Mouse (Mus musculus) heart, adult 8-10 months (tissue): ENCODE measurements around the gene Ttll3. TPM values are rescaled to one million over a fixed set of nuclear protein-coding genes. Genes with fewer than 3 reads are reported as not detected.

Source experiments
- DNase-seq: peaks from one replicate; pipeline ENCODE4 v3.0.0; 2022; ENCODE audit warnings: low spot score
- total RNA-seq, 4 experiments: library from RNA; stranded (reverse); gene quantifications; 2 replicates each; pipeline ENCODE4 v1.2.4; 2022

Gene Ttll3
- total RNA-seq, 4 experiments from 2014 or later = 0.44 to 1.0 (median 0.76) TPM

DNA sequence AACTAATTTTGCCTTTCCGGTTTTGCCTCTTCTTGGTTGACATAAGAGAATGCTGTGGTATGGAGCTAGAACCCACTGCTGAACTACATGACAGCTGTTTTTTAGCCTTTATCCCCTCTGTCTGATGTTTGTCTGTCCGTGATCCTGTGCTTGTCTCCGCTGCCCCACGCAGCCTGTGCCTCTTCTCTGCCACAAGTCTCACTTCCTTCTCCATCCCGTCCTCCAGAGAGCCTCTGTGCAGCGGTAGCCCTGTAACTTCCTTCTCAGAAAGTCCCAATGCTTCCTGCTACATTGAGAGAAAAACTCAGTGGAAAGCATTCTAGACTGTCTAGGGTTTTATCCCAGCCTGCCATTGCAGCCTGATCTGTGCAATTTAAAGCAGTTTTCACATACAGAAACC is 9.8 kb upstream of the Ttll3 start:
- no peak for DNase-seq

DNA sequence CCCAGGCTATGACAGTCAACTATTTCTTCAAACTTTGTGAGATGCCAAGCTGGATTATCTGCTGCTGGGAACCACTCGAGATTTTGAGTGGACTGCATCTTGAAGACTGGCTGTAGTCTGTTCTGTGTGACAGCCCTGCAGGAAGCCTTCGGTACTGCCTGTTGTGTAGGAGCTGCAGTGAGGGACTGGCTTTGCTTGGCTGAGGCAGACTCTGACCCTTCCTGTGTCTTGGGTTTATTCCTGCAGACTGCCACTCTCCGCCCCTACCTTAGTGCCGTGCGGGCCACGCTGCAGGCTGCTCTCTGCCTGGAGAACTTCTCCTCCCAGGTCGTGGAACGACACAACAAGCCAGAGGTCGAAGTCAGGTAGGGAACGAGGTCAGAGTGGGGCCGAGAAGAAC is 8.6 kb upstream of the Ttll3 start:
- DNase-seq = no peak

DNA sequence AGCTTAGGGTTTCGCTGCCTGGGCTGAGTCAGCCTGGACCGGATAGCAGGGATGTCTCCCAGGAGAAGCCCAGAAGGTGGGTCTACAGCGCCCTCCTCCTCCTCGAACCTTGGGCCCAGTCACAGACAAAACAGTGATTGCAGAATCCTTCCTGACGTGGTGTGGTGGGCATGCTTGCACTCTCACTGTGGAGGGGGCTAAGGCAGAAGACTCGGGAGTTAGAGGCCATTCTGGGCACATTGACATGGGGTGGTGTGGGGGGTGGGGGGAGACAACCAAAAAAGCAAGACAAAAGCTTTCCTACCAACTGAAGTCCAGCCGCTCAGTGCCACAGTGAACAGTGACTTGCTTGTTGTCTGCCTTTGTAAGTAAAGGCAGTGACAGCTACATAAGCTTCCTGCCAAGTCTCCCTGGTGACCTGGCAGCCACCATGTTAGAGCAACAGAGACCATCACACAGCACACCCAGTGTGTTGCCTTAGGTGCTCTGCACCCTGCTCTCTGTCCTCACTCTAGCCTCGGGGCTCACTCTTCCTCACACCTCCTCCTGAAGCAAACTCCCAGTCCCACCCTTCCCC is 4.6 kb upstream of the Ttll3 start:
- no peak for DNase-seq

DNA sequence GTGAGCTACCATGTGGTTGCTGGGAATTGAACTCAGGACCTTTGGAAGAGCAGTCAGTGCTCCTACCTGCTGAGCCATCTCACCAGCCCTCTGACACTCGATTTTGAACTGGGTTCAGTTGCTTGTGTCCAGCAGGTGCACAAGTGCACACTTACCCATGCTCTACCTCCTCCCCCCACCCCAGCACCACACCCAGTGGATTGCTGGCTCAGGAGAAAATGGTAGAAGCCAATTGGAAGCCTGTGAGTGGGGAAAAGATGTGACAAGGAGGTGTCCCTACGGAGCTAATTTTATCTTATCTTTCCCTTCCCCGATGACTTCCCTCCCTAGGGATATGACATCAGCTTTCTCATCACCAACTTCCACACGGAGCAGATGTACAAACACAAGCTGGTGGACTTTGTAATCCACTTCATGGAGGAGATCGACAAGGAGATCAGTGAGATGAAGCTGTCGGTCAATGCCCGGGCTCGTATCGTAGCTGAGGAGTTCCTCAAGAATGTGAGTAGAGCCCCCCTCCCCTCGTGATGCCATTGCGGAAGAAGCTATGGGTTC is 3.8 kb upstream of the Ttll3 start:
- no peak for DNase-seq

DNA sequence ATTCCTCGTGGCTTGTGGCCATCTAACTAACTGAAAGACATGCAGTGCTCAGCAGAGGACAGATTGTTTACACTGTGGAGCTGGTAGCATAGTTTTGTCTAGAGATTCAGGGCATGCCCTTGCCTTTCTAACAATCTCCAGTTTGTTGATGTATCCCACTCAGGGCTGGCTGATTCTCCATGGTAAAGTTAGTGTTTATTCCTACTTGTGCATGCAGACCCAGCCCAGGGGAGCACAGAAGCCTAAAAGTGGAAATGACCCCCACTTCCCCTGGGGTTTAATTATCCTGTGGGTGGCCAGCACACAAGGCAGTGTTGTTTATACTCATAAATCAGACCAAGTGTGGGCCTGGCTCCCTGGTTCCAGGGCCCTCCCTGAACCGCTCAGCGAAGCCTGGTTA is 3.0 kb upstream of the Ttll3 start:
- no peak for DNase-seq

DNA sequence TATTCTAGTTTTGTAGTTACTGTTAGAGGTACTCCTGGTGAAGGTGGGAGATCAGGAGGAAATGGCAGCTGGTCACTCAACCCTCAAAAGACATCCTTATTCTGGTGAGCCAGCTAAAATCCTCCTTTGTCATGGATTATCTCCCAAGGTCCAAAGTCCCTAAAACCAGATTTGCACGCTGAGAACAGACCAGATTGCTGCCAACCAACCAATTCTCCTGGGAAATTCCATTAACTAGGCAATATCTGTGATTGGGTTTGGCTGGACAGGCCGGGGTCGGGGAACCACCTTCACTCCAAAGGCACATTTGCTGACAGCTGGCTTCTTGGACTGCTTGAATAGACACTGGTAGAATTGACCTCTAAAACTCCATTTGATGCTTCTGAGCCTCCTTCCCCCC is 1.7 kb downstream of the Ttll3 start:
- DNase-seq = no peak

DNA sequence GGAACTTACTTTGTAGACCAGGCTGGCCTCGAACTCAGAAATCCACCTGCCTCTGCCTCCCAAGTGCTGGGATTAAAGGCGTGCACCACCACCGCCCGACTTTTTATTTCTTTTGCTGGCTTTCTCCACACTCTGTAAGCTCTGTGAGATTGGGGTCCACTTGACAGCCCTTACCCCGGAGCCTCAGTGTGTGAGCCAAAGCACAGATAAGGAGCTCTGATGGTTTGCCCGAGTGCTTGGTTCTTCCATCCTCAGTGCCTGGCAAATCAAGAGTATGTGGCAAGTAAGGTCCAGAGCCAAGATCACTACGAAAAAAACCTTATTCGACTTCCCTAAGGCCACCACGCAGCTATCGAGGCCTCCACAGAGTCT is 2.9 kb downstream of the Ttll3 start:
- DNase-seq = no peak

DNA sequence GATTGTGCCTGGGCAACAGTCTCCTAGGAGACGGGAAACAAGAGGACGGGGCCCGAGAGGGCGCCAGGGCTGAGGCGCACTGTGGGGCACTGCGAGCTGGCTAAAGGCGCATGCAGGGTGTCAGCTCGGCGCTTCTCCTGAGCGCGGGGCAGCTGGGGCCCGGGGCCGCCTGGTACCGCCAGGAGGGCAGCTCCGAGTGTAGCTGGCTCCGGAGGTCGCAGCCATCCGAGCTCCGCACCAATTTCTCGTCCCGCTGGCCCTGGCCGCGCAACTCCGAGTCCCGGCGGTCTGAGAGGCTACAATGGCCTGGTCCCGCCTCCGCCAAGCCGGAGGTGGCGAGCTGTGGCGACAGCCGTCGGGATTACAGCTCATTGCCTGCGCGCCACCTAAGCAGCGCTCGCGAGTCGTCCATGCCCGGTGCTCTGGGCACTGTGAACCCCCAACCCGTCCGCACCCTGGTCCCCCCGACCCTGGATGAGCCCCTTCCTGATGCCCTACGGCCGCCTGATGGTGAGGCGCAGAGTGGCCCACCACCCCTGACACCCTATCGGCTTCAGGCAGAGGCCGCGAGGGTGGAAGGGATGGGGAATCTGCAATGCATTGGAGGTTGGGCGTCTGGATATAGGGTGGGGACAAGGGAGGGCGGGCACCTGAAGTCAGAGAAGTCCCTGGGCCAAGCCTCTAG is 3.5 kb downstream of the Ttll3 start:
- DNase-seq = no peak

DNA sequence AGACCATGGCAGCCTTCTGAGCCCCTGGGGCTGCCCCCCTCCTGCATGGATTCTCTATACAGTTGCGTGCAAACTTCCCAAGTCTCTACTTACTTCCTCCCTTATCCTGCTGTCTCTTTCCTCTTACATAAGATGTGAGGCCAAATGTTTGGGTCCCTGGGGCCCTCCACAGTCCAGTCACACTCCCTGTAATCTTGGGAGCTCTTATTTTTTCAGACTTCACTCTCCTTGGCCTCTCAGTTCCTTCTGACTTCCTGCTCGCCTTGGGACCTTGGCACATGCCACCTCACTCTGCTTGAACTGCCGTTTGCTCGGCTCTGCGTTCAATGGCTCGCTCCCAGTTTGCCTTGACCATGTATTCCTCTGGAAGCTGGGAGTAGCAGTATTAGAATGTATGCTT is 4.9 kb downstream of the Ttll3 start:
- no peak for DNase-seq

DNA sequence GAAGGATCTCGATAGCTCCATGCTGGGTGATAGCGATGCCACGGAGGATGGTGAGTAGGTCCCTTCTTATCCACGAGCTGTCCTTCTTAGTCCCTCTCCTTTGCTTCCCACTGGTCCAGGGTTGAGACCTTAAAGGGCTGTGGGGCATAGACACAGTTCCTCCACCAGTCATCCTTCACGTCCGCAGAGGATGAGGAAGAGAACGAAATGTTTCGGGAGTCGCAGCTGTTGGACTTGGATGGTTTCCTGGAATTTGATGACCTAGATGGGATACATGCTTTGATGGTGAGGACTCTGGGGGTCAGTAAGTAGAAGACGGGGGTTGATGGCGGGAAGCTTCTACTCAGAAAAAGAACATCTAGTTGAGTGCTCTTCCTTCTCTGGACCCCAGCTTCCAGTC is 5.8 kb downstream of the Ttll3 start:
- no peak for DNase-seq

DNA sequence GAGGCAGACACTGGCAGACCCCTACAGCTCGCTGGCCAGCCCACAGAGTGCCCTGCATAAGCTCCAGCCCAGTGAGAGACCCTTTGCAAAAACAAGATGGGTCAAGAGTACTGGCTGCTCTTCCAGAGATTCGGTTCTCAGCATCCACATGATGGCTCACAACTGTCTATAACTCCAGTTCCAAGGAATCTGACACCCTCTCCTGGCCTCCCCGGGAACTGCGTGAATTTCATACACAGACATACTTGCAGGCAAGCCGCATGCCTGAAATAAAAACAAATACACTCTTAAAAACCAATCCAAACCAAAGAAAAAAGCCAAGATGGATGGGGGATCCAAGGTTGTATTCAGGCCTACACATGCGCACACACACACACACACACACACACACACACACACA is 6.4 kb downstream of the Ttll3 start:
- DNase-seq = no peak

DNA sequence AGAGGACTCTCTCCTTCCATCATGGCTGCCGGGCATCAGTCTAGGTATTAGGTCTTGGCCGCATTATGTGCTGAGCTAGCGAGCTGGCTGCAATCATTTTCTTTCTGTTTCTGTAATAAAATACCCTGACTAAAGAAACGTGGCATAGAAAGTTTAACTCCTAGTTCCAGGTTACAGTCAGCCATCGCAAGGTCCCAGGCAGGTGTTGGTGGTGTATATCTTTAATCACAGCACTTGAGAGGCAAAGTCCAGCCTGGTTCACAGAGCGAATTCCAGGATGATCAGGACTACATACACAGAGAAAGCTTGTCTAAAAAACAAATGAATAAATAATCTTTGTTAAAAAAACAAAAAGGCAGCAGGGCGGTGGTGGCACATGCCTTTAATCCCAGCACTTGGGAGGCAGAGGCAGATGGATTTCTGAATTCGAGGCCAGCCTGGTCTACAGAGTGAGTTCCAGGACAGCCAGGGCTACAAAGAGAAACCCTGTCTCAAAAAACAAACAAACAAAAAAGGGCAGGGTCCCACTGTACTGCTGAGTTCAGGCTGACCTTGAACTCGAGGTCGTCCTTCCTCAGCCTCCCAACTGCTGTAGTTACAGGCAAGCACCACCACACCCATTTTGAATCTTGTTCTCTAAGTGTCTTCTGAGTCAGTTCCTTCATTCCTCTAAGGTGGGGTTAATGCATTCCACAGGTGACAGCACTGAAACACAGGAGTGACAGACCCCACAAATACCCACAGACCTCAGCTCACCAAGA is 7.4 kb downstream of the Ttll3 start:
- no peak for DNase-seq

DNA sequence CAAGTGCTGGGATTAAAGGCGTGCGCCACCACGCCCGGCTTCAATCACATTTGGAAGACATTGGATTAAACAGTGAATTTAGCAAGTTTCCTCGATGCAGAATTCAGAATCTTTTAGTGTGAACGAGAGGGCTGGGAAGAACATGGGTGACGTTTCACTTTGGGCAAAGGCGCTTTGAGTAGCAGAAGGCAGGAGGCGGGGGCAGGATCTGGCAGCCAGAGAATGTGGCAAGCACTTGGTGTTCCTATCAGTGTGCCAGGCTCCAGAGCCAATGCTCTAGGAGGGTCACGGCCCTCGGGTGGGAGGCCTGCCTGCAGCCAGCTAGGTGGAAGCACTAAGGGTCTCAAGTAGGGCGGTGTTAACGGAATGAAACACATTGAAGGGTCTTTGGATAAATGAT is 13.0 kb downstream of the Ttll3 start:
- DNase-seq = no peak

DNA sequence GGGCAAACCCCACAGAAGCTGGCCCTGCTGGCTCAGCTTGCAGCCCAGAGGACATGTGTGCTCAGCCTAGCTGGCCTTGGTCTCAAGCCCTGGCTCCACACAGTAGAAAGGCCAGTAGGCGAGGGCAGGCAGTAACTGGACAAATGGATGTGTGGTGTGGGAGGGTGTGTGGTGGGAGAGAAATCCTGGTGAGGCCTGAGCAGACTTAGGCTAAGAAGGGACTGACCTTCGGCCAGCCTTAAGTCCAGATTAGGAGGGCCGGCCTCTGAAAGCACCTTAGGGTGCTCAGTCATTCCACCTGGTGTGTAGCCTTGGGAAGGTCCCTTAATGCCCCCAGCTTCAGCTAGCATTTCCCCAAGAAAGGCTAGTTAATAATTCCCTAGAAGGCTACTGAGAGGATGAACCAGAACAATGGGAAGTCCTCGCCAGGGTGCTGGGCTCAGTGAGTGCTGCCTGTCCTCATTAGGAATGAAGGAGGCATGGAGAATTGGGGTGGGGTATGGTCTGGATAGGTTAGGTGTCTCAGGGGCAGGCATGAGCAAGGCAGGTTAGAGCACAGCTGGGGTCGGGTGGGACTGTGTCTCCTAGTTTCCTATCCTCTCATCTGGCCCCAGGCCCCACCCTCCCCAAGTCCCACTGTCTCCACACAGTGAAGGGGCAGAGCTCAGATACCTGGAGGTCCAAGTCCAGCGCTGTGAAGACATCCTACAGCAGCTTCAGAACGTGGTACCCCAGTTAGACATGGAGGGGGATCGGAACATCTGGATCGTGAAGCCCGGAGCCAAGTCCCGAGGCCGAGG is 15.8 kb downstream of the Ttll3 start:
- DNase-seq = no peak

DNA sequence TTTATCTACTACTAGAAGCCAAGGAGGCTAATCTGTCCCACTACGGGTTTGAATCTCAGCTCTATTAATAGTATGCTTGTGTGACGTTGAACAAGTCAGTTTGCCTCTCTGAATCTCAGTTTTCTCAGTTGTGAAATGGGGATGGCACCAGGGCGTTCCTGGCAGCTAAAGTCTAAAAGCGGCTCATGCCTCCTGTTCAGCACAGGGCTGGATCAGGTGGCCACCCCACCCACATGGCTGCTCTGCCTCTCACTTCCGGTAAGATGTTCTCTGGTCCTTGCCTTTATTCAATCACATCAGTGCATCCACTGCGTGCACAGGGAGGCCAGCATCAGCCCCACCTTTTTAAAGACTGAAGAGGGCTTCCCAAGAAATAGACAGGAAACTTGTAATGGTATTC is 16.4 kb downstream of the Ttll3 start:
- DNase-seq = no peak

DNA sequence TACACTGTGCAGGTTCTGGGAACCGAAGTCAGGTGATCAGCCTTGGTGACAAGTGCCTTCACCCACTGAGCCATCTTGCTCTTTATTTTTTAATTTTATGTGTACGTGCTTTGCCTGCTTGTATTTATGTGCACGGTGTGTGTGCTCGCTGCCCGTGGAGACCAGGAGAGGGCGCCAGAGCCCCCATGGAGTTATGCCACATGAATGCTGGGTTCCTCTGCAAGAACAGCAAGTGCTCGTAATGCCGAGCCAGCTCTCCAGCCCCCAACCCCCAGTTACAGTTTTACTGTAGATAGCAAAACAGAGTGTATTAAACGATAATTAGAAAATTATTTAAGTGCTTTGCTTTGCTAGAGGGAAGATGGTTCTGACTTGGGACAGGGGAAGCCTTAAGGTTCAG is 17.6 kb downstream of the Ttll3 start:
- DNase-seq = no peak

DNA sequence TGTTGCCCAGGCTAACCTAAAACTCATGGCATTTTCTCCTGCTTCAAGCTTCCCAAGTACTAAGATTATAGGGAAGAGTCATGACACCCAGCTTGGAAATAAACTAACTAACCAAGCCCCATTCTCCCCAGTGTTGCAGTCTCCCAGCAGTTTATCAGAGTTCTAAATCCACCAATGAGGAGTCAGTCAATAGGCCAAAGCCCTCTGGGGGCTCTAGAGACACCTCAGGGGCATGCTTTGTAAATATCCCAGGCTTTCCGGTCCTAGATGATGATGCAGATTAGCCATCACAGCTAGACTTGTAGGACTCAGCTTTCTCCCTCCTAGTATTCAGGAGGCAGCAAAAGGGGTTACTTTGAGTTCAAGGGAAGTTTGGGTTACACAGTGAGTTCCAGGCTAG is 20.9 kb downstream of the Ttll3 start:
- no peak for DNase-seq

DNA sequence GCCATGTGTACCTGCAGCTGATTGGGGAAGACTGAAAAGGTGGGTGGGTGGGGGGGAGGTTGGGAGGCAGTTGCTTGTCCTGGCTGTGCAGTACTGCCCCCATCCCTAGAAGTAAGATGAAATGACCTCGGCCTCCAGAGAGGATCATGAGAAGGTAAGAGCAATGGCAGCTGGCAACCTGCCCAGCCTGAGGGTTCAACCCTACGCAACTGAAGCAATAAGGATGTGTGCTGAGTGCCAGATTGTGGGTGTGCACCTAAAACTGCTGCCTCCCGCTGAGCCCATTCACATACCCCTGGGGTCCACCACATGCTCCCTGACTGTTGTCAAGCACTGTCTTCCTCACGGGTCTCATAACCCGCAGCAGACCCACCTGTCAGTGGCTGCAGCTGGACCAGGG is 27.4 kb downstream of the Ttll3 start:
- DNase-seq = no peak

DNA sequence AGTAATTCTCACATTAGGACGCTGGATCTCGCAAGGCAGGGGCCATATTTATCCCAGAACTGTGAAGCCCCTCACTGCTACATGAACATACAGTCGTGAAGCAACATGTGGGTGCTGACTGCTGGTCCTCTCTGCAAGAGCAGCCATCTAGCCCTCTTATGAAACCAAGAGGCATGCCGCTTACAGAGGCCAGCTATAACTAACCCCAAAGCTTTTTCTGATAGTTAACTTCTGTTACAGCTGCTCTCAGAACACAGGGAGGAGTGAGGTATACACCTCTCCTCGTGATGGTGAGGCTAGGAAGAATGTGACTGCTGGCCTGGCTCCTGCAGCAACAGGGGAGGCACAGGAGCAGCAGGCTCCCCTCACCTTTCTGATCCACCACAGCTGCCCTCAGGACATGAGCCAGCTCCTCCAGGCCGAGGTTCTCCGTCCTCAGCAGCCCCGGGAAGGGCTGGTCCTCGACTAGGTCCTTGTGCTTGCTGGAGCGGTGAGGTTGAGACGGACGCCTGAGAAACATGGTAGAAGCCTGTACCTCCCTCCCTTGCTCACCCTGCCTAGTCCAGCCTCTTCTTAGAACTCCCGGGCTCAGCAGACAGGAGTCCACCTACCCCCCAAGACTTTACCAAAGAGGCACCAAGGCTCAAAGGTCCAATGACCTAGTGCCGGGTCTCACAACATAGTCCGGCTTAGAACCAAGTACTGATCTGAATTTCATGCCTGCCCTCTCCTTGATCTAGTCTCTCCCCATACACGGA is 29.6 kb downstream of the Ttll3 start:
- no peak for DNase-seq

DNA sequence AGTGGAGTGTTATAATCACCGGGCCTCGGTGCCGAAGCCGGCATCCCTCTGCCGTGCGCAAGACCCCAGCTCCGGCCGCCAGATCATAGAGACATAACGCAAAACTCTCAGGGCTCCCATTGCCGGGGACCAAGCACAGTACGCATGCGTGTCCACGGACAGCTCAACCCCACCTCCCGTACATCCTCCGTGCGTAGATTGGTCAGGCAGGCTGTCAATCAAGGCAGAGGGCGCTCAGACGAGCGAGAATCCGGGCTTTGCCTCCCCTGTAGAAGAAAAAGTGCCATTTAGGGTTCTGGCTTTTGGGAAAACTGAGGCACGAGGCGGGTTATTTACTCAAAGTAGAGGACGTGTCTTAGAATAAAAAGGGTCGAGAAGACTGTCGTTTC is 30.1 kb downstream of the Ttll3 start, which contains the start of gene Rpusd3:
Rpusd3 (minus strand) TSS at position 142 of the 389 bp plus-strand sequence.
- peak; percentile 99 for DNase-seq

DNA sequence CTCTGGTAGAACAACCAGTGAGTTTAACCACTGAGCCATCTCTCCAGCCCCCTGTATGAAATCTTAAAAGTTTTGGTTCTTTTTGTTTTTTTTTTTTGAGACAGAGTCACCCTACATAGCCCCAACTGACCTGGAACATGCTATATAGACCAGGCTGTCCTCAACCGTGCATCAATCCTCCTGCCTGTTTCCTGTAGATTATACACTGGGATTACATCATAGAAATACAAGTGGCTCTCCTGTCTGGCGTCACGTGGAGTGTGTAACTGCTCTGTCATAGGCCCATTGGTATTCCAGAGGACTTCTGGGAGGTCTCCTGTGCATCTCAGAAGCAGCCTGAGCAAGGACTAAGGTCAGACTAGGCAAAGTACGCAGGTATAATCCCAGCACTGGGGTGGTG is 33.9 kb downstream of the Ttll3 start:
- no peak for DNase-seq
